Mouse (Mus musculus): ENCODE results near the gene Rasgrf2.

DNA sequence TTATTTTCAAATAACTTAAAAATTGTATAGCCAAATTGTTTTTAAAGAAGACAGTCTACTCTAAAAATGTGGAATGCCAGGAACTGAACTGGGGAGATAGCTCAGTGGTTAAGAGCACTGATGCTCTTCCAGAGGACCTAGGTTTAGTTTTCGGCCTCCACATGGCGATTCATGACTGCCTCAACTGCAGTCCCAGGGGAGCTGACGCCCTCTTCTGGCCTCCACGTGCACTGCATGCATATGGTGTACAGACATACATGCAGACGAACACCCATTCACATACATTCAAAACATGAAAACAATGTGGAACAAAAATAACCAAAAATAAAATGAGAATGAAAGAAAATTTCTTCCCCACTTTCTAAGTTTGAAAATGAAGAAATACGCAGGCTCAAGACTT lies 144.5 kb downstream of the Rasgrf2 start:
- TF ChIP-seq CTCF (IDR thresholded peaks at IDR 0.05; ENCODE audit: control insufficient read depth, insufficient read depth, insufficient read length) (no peak), USF1 (IDR thresholded peaks at IDR 0.05; ENCODE audit: low read depth) (no peak), MAX (IDR thresholded peaks at IDR 0.05) (no peak)

Measured in C2C12 (cell line).